Mouse (Mus musculus) adrenal gland, adult 8-10 months (tissue): ENCODE data around the gene Med12. TPM values are rescaled to one million over a fixed set of nuclear protein-coding genes. Genes with fewer than 3 reads are reported as not detected.
"Not testable (repeated sequence)": the region's sequence is repeated elsewhere in the genome, so short reads cannot be mapped to it uniquely, and the experiment has no call there.

Source experiments
- DNase-seq: peaks from one replicate; pipeline ENCODE4 v3.0.0; 2022
- total RNA-seq, 4 experiments: library from RNA; stranded (reverse); gene quantifications; 2 replicates each; pipeline ENCODE4 v1.2.4; 2022

The Med12 gene
- total RNA-seq, 4 experiments from 2014 or later: 28.9 to 61.1 (median 42.5) TPM

DNA sequence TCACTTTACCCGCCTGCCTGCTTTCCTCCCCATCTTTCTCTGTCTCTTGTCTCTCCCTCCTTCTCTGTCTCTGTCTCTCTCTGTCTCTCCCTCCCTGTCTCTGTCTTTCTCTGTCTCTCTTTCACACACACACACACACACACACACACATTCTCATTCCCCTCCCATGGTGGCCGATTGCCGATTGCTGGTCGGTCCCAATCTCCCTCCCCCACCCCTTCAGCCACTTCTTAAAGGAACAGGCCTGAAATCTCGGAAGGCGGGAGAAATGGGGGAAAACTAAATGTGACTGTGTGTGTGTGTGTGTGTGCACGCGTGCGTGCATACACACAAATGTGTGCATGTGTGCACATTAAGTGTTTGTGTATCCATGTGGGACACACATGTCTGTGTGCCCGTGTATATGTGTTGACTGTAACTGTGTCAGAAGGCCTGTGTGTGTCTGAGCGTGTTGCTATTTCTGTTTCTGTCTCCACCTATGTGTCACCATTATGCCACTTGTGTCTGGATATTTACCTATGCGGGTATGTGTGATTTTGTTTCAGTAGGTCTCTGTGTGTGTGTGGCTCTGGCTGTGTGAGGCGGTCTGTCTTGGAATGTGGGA, 26.7 kb downstream of the Med12 start:
- no peak for DNase-seq

- DNase-seq: no peak
Observed at GRCm38 (mm10) chrX:101301654-101302053, 27.8 kb downstream of the Med12 start.

GRCm38 (mm10) chrX:101304646-101305045, 30.8 kb downstream of the Med12 start:
- no peak for DNase-seq

DNA sequence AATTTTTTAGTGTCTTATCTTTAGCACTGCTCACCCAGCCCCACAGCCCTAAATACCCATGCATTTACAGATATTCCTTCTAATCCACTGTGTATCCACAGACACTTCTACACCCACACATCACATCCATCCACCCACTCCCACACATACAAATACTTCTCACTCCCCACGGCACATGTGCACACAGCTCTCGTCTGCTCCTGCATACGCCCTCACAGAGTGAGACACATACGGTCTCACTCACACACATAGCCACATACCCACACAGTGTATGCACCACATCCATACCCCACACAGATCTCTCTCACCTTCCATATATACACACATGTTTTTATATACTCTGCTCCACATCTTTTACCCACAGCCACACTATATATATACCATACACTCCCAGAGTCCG, 35.5 kb downstream of the Med12 start:
- DNase-seq: no peak

DNA sequence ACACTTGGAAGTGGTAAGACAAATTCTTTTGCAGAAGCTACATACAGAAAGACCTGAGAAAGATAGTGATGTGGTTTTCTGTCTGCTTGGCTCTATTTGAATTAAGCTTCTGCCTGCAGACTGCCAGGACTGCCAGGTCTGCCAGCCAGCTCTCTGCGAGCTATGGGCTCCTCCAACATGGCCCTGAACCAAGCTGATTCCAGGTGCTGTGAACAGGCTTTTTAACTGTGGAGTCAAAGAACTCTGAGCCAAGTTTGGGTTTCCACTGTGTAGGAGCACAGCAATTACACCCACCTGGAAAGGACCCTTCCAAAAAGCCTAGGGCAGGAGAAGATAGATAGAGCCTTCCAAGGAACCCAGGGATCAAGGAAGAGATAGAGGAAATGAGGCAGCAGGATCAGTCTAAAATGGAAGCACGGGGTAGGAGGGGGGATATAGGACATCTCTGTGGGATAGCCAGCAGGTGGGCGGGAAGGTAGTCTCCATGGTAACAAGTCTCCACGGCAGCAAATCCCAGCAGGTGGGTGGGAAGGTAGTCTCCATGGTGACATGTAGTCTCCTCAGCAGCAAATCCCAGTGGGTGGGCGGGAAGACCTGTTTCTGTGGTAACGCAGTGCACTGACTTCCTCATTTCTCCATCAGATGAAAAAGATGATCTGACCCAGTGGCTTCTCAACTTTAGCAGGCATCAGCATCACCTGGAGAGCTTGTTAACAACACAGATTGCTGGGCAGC, 40.0 kb downstream of the Med12 start:
- DNase-seq: no peak

- DNase-seq: no peak
Observed at GRCm38 (mm10) chrX:101319775-101320174, 45.9 kb downstream of the Med12 start.

DNA sequence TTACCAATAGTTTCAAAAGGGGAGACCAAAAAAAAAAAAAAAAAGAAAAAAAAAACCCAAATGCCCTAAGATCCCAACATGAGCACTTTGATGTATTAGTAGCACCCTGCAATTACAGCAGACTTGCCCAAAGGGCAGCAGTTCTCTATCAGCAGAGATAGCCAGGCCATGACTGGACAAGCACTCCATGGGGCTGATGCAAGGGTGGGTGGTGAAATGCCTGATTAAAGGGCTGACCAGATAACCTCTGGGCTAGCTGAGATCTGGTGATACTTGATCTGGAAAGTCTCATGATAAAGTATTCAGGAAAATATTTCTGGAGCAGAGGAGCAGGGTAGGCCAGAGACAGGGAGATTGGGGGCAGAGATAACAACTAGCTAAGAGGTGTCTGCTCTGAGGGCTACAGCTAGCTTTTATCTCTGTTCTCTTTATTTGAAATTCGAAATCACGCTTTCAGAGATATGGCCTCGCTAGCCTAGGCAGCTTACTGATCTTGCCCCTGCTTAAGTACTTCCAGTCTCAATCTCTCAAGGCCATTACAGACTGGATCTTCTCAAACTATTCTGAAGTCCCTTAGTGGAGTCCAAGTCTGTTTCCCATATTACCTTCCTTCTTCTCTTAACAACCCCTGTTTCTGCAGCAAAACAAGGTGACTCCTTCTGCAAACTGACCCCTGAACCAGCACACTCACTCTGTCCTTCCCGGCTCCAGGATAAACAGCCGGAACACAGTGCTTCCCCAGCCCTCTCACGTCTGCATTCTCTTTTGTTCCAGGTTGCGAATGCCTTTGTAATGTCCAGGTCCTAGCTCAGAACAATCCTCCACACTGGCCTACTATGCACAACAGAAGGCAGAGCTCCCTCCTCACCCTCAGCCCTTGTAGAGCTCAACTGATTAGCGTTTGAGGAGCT, 52.4 kb downstream of the Med12 start:
- DNase-seq: no peak

DNA sequence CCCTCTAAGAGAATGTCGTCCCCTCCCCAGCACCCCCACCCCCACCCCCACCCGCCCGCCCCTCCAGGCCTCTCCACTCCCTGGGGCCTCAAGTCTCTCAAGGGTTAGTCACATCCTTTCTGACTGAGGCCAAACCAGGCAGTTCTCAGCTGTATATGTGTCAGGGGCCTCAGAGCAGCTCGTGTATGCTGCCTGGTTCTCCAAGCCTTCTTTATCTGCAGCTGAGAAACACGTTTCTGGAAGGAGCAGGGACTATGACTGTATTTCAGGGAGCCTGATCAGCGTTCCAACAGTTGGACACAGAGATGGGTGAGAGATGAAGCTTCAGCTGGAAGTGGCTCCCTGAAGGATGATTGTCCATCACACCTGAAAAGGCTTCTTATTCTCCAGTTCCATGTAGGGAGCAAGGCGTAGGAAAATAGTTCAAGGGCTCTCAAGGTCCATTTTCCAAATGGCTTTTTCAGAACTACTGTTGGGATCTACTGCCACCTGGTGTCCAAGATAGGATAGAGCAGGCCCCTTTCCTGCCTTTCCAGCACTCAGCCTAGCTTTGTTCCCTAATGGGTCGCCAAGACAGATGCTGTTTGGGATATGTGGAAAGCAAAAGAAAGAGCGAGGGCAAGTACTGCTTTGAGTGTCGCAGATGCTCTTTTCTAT, 55.7 kb downstream of the Med12 start:
- peak; percentile 28 for DNase-seq

DNA sequence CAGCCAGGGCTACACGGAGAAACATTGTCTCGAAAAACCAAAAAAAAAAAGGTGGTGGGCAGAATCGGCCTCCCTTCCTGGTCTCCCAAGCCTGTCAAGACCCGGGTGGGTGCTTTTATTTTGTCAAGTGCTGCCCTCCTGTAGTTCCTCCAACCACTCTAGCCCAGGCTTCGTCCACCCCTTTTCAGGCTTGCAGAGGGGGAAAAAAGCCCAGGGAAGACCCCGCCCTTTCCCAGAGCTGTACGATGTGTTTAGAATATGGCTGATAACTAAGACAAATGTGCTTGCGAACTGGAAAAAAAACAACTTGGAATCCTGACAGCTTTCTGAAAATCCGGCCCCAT, 58.2 kb downstream of the Med12 start:
- DNase-seq: no peak

DNA sequence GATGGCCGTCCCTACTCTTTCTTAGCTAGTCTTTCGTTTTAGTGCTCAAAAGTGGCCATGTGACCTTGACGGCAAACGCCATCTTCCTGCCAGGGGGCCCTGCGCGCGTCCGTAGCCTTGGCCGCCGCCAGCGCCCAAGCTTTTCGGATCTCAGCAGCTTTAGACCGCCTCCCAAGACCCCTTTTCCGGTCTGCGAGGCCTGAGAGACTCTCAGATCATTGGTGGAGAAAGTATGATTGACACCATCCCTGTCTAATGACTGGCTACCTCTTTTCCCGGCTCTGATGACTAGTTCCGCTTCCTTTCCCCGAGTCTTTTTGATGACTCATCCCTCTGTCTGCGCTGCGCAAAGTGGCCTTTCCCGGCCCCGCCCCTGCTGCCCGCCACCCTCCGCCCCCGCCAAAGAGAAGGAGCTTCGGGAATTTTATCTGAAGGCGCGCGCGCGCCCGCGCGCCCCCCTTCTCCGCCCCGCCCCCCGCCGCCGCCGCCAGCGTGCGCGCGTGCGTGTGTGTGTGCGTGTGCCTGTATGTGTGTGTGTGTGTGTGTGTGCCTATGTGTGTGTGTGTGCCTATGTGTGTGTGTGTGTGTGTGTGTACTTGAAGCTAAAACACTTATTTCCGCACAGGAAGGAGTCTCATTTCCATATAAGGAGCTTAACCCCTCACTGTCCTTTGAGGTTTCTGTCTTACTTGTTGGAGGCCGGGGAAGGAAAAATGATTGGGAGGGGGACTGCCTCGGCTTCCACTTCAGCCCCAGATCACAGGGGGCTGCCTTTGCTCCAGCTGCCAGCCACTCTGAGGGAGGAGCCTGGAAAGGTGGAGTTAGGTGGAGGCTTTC, 58.8 kb downstream of the Med12 start:
- DNase-seq: peak; percentile 88

DNA sequence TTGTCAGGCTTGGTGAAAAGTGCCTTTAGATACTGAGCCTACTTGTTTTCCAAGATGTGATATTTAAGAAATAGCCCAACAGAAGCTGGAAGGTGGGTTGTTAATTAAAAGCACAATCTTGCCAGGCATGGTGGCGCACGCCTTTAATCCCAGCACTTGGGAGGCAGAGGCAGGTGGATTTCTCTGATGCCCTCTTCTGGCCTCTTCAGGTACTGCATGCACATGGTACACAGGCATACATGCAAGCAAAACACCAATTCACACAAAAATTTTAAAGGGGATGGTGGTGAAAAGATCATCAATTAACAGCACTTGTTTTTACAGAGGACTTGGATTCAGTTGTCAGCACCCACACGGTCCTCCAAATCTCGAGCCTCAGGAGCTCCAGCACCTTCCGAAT, 60.8 kb downstream of the Med12 start:
- no peak for DNase-seq

DNA sequence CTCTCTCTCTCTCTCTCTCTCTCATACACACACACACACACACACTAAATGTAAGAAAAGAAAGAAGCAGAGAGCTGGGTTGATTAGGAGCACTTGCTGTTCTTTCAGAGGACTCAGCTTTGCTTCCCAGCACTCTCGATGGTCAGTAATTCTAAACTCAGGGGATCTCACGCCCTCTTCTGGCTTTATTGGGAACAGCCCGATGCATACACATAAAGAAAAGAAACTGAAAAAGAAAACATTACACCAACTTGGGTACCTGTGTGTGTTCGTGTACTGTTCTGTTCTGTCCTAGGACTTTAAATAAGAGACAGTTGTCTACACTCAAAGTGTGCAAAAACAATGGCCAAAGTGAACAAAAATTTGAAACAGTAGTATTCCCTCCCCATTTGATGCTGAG, 64.8 kb downstream of the Med12 start:
- no peak for DNase-seq

DNA sequence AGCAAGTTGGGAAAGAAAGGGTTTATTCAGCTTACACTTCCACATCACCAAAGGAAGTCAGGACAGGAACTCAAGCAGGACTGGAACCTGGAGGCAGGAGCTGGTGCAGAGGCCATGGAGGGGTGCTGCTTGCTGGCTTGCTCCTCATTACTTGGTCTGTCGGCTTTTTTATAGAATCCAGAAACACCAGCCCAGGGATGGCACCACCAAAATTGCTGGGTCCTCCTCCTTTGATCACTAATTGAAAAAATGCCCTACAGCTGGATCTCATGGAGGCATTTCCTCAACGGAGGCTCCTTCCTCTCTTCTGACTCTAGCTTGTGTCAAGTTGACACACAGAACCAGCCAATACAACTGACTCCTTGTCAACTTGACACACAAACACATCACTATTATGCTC, 69.0 kb downstream of the Med12 start:
- not testable (repeated sequence) for DNase-seq

- no peak for DNase-seq
Observed at GRCm38 (mm10) chrX:101345456-101345855, 71.6 kb downstream of the Med12 start.

DNA sequence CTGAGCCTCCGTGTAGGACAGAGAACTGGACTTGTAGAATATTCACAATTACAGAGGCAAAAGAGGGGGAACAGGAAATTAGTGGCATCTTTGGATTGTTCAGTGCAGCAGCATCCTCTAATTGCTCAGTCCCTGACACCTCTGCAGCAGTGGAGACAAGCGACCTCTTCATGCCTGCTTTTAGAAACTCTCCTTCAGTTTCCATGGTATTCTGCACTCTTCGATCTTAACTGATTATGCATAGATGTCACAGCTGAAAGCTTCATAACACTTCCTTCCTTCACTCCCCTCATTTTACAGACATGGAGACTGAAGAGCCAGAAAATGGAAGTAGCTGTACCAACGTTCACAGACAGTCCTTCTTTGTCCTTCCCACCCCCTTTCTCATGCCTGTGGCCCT, 72.6 kb downstream of the Med12 start:
- no peak for DNase-seq

Other genes with a start within 250 kb of the Med12 start
- gene Tex11, start 214.4 kb upstream of the Med12 start, total RNA-seq: not detected
- 1 to 10 TPM in 2 of 4 experiments, under 1 TPM in 2; 0.42 to 1.5 (median 0.98) TPM for gene Slc7a3, start 188.0 kb upstream of the Med12 start, total RNA-seq
- gene Snx12, start 51.5 kb upstream of the Med12 start, total RNA-seq: 10 to 100 TPM; 49.1 to 69.9 (median 64.8) TPM
- 10 to 100 TPM; 34.8 to 37.6 (median 36.7) TPM for gene Foxo4, start 19.5 kb upstream of the Med12 start, total RNA-seq
- gene Gm614, start 10.0 kb upstream of the Med12 start, total RNA-seq: not detected
- gene Il2rg, start 5.8 kb upstream of the Med12 start, total RNA-seq: 1 to 10 TPM; 4.7 to 6.7 (median 6.5) TPM
- 1 to 10 TPM in 1 of 4 experiments, not detected in 3; 1.2 TPM for gene Gm20489, start 5.0 kb upstream of the Med12 start, total RNA-seq
- gene Nlgn3, start 25.1 kb downstream of the Med12 start, total RNA-seq: 10 to 100 TPM; 23.5 to 27.3 (median 25.8) TPM
- under 1 TPM in 1 of 4 experiments, not detected in 3; 0.48 TPM for gene Gjb1, start 102.3 kb downstream of the Med12 start, total RNA-seq
- 100 to 1,000 TPM in 2 of 4 experiments, 10 to 100 TPM in 2; 87.4 to 124 (median 103) TPM for gene Zmym3, start 146.8 kb downstream of the Med12 start, total RNA-seq
- 100 to 1,000 TPM; 175 to 204 (median 197) TPM for gene Nono, start 155.3 kb downstream of the Med12 start, total RNA-seq
- 1 to 10 TPM in 1 of 4 experiments, under 1 TPM in 3; 0.38 to 1.3 (median 0.67) TPM for gene Itgb1bp2, start 175.1 kb downstream of the Med12 start, total RNA-seq